Mouse (Mus musculus): ENCODE data around the gene Clcn7. TPM values are rescaled to one million over a fixed set of nuclear protein-coding genes. Genes with fewer than 3 reads are reported as not detected.

Gene Clcn7
- polyA plus RNA-seq, 1 experiment from 2014 or later: 34.3 TPM

DNA sequence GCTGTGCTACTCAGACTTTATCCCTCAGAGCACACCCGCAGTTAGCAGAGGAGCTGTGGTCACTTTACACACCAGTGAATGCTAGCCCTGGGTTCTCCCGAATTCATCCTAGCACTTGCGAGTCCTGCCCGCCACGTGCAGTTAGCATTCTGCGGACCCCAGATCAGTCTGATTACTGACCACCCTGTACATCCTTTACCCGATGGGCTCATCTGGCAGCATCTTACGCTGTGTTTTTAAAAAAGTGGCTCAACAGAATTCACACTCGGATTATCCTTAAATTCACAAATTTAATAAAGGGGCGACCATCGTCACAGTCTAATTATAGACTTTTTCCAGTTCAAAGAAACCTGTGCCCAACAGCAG, 54.6 kb downstream of the Clcn7 start:
- H3K4me3 ChIP-seq (replicated peaks; ENCODE audit: low read length): peak overlapping the region; percentile 91
- 5% methylated on average over 11 of the region's 11 CpGs for WGBS
- ATAC-seq: no peak
- peak overlapping the region; percentile 86 for H3K9ac ChIP-seq (replicated peaks; ENCODE audit: low read depth, low read length)
- no peaks in the 10 kb centered on the region for H3K27me3 ChIP-seq (replicated peaks; ENCODE audit: control insufficient read depth, insufficient read depth, low read length)
- H3K4me1 ChIP-seq (replicated peaks; ENCODE audit: control insufficient read depth, insufficient read depth, low read length): peaks cover 37% of the 10 kb centered on the region
- H3K27ac ChIP-seq (ENCODE audit: low read length): peak overlapping the region; percentile 67
- H3K36me3 ChIP-seq (ENCODE audit: control insufficient read depth, insufficient read depth): no peaks in the 10 kb centered on the region
- no peaks in the 10 kb centered on the region for H3K9me3 ChIP-seq (ENCODE audit: control insufficient read depth, low read length)
- H3K4me2 ChIP-seq (ENCODE audit: low read length): peak overlapping the region; percentile 94

DNA sequence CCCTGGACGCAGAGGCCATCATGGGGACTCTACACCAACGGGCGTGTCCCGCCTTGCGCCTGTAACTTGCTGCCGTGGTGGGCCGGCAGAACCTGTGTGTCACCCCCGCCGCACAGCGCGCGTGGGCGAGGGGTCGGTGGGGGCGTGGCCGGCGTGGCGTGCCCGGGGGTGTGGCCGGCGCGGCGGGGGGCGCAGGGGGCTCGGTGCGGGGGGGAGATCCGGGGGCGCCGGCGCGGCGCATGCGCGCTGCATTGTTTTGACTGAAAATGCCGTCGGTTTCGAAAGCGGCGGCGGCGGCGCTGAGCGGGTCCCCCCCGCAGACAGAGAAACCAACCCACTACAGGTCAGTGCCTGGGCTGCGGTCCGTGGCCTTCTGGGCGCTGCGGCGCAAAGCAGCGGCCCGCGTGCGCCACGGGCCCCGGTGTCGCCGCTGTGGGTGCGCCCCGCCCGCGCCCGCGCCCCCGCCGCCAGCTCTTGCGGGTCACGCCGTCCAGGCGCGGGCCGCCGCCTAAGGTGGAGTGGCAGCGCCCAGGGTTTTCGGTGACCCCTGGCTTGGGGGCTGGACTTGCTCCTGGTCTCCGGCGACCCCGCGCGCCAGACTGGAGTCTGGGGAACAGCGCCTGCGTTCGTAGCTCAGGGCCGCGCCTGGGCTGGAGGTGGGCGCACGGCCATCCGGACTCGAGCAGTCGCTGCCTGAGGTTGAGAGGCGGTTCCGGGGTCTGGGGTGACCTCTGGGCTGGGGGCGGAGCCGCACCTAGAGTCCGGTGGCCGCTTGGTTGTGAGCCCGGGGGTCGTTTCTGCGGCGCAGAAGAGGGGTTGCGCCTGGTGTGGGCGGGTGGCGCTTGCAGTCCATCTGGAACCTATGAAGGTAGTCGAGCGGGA, 55.2 kb downstream of the Clcn7 start, which contains the start of gene Unkl:
TSS of gene Unkl (plus strand) at position 248 of the 882 bp plus-strand sequence.
- H3K27ac ChIP-seq (ENCODE audit: low read length): peak within 1 kb of the TSS; percentile 70
- under 1% methylated on average over 77 of the region's 104 CpGs for WGBS
- peaks cover 36% of the 10 kb centered on the region for H3K4me1 ChIP-seq (replicated peaks; ENCODE audit: control insufficient read depth, insufficient read depth, low read length)
- ATAC-seq: peak; percentile 18
- H3K27me3 ChIP-seq (replicated peaks; ENCODE audit: control insufficient read depth, insufficient read depth, low read length): no peaks in the 10 kb centered on the region
- peak within 1 kb of the TSS; percentile 91 for H3K4me3 ChIP-seq (replicated peaks; ENCODE audit: low read length)
- H3K9me3 ChIP-seq (ENCODE audit: control insufficient read depth, low read length): no peaks in the 10 kb centered on the region
- no peaks in the 10 kb centered on the region for H3K36me3 ChIP-seq (ENCODE audit: control insufficient read depth, insufficient read depth)
- peak within 1 kb of the TSS; percentile 86 for H3K9ac ChIP-seq (replicated peaks; ENCODE audit: low read depth, low read length)
- peak within 1 kb of the TSS; percentile 94 for H3K4me2 ChIP-seq (ENCODE audit: low read length)

DNA sequence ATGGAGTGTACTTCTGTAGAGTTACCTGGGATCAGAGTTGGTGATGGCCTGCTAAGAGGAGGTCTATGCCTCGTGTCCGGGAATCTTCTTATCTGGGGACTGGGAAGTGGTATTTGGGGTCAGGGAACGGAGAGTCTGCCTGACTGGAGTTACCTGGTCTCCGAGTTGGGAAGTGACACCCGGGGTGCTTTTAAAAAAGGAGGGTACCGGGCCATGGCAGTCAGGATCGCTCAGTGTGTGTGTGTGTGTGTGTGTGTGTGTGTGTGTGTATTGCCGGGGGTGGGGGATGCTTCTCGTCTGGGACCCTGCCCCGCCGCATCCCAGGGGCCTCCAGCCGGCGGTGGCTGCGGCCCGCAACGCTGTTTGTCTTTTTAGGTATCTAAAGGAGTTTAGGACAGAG, 55.9 kb downstream of the Clcn7 start:
- 2% methylated on average over 16 of the region's 16 CpGs for WGBS
- Histone ChIP-seq H3K9ac (replicated peaks; ENCODE audit: low read depth, low read length) (peak overlapping the region; percentile 86), H3K27me3 (replicated peaks; ENCODE audit: control insufficient read depth, insufficient read depth, low read length) (no peaks in the 10 kb centered on the region), H3K4me1 (replicated peaks; ENCODE audit: control insufficient read depth, insufficient read depth, low read length) (peaks cover 32% of the 10 kb centered on the region), H3K9me3 (ENCODE audit: control insufficient read depth, low read length) (no peaks in the 10 kb centered on the region), H3K4me2 (ENCODE audit: low read length) (peak overlapping the region; percentile 94), H3K4me3 (replicated peaks; ENCODE audit: low read length) (peak overlapping the region; percentile 91), H3K27ac (ENCODE audit: low read length) (no peak overlapping the region), H3K36me3 (ENCODE audit: control insufficient read depth, insufficient read depth) (no peaks in the 10 kb centered on the region)
- ATAC-seq: no peak

DNA sequence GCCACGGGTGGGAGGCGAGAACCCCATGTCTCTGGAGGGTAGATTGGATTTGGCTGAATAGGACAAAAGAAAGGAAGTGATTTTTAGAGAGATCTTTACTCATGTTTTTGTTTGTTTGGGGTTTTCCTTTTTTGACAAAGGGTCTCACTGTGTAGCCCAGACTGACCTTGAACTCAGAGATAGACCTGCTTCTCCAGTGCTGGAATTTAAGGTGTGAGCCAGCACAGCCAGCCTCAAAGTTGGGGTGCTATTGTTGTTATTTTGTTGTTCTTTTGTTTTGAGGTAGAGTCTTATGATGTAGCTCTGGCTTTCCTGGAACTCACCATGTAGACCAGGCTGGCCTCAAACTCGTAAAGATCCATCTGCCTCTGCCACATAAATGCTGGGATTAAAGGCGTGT, 69.2 kb downstream of the Clcn7 start:
- H3K27ac ChIP-seq (ENCODE audit: low read length): no peak overlapping the region
- peaks cover 17% of the 10 kb centered on the region for H3K36me3 ChIP-seq (ENCODE audit: control insufficient read depth, insufficient read depth)
- no peak overlapping the region for H3K4me2 ChIP-seq (ENCODE audit: low read length)
- no peaks in the 10 kb centered on the region for H3K9me3 ChIP-seq (ENCODE audit: control insufficient read depth, low read length)
- H3K9ac ChIP-seq (replicated peaks; ENCODE audit: low read depth, low read length): no peak overlapping the region
- WGBS: 93% methylated on average over 4 of the region's 4 CpGs
- no peak for ATAC-seq
- no peak overlapping the region for H3K4me3 ChIP-seq (replicated peaks; ENCODE audit: low read length)
- no peaks in the 10 kb centered on the region for H3K4me1 ChIP-seq (replicated peaks; ENCODE audit: control insufficient read depth, insufficient read depth, low read length)
- no peaks in the 10 kb centered on the region for H3K27me3 ChIP-seq (replicated peaks; ENCODE audit: control insufficient read depth, insufficient read depth, low read length)

DNA sequence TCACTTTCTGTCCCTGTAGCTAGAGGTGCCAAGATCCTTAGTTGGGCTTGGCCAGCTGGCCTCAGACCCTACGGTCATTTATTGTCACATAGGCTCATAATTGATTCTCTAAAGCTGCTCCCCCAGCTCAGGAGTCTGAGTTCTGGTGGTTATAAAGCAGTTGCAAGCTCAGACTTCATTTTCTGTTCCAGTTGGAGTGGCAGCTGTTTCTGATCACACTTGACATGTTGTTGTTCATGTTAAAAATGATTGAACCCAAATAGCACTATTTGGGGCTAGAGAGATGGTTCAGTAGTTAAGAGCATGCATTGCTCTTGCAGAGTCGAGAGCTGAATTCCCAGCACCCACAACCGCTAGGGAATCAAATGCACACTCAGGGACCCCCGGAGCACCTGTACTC, 76.8 kb downstream of the Clcn7 start:
- Histone ChIP-seq H3K9me3 (ENCODE audit: control insufficient read depth, low read length) (no peaks in the 10 kb centered on the region), H3K27me3 (replicated peaks; ENCODE audit: control insufficient read depth, insufficient read depth, low read length) (no peaks in the 10 kb centered on the region), H3K4me1 (replicated peaks; ENCODE audit: control insufficient read depth, insufficient read depth, low read length) (no peaks in the 10 kb centered on the region), H3K9ac (replicated peaks; ENCODE audit: low read depth, low read length) (no peak overlapping the region), H3K27ac (ENCODE audit: low read length) (no peak overlapping the region), H3K36me3 (ENCODE audit: control insufficient read depth, insufficient read depth) (peaks cover 38% of the 10 kb centered on the region), H3K4me3 (replicated peaks; ENCODE audit: low read length) (no peak overlapping the region), H3K4me2 (ENCODE audit: low read length) (no peak overlapping the region)
- WGBS: 89% methylated on average over 4 of the region's 4 CpGs
- no peak for ATAC-seq

DNA sequence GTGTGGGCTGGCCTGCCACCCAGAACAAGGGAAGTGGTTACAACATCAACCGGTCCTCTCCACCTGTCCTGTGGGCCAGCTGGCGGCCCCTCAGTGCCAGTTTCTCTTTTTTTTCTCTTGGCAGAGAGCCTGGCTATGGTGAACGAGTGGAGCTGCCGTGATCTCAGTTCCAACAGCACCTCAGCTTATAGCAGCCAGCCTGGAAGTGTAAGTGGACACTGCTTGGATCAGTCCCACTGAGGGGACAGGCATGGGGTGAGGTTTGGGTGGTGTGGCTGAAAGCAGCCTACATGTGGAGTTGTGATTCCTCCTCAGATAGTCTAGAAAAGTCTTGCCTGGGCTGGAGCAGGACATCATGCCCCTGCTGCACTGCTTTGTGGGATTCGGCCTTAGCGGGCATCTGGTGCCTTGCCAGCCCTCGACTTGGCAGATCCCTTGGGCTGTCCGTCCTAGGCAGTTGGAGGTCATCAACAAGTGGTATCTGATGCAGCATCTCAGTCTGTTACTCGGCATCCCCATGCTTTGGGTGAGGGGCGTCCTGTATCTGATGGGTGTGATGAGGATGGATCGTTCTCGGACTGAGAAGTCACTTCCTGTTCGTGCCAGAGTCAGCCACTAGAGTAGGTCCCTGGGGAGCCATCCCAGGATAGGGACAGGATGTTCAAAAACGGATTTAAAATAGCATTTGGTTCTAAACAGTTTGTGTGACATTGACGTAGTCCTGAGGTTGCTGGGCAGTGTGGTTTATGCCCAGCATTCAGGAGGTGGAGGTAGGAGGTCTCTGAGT, 77.7 kb downstream of the Clcn7 start:
- 79% methylated on average over 15 of the region's 15 CpGs for WGBS
- peaks cover 43% of the 10 kb centered on the region for H3K36me3 ChIP-seq (ENCODE audit: control insufficient read depth, insufficient read depth)
- no peak overlapping the region for H3K4me2 ChIP-seq (ENCODE audit: low read length)
- no peak overlapping the region for H3K9ac ChIP-seq (replicated peaks; ENCODE audit: low read depth, low read length)
- ATAC-seq: no peak
- H3K27me3 ChIP-seq (replicated peaks; ENCODE audit: control insufficient read depth, insufficient read depth, low read length): no peaks in the 10 kb centered on the region
- no peak overlapping the region for H3K4me3 ChIP-seq (replicated peaks; ENCODE audit: low read length)
- H3K4me1 ChIP-seq (replicated peaks; ENCODE audit: control insufficient read depth, insufficient read depth, low read length): no peaks in the 10 kb centered on the region
- no peaks in the 10 kb centered on the region for H3K9me3 ChIP-seq (ENCODE audit: control insufficient read depth, low read length)
- H3K27ac ChIP-seq (ENCODE audit: low read length): no peak overlapping the region

DNA sequence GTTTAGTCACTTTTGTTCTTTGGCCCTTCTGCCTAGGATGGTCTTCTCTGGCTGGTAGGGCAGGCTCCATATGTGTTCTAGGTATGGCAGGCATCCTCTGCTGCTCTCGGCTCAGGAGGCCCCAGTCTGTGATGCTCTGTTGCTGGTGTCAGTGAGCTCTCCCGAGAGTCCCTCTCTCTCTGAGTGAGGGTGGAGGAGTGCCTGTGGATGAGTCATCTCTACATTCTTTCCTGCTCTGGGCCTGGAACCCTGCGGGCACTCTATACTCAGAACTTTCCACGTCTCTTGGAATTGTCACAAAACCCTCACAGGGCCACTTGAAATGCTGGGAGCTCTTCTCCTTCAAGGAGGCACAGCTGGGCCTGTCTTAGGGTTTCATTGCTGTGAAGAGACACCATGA, 78.5 kb downstream of the Clcn7 start:
- Histone ChIP-seq H3K36me3 (ENCODE audit: control insufficient read depth, insufficient read depth) (peaks cover 43% of the 10 kb centered on the region), H3K9me3 (ENCODE audit: control insufficient read depth, low read length) (no peaks in the 10 kb centered on the region), H3K27me3 (replicated peaks; ENCODE audit: control insufficient read depth, insufficient read depth, low read length) (no peaks in the 10 kb centered on the region), H3K27ac (ENCODE audit: low read length) (no peak overlapping the region), H3K4me1 (replicated peaks; ENCODE audit: control insufficient read depth, insufficient read depth, low read length) (no peaks in the 10 kb centered on the region), H3K4me3 (replicated peaks; ENCODE audit: low read length) (no peak overlapping the region), H3K4me2 (ENCODE audit: low read length) (no peak overlapping the region), H3K9ac (replicated peaks; ENCODE audit: low read depth, low read length) (no peak overlapping the region)
- WGBS: 90% methylated on average over 4 of the region's 4 CpGs
- no peak for ATAC-seq

Other genes with a start within 250 kb of the Clcn7 start
- gene Nubp2, start 247.0 kb upstream of the Clcn7 start, polyA plus RNA-seq (2015; fragmentation: Nextera tagmentation; extraction: Ambion mirVana): 66.8 and 71.1 TPM in 2 replicates
- 82.1 and 86.8 TPM in 2 replicates for gene Spsb3, start 246.7 kb upstream of the Clcn7 start, polyA plus RNA-seq (2015; fragmentation: Nextera tagmentation; extraction: Ambion mirVana)
- gene Eme2, start 238.3 kb upstream of the Clcn7 start, polyA plus RNA-seq (2015; fragmentation: Nextera tagmentation; extraction: Ambion mirVana): 32.4 and 35.7 TPM in 2 replicates
- gene Mrps34, start 238.3 kb upstream of the Clcn7 start, polyA plus RNA-seq (2015; fragmentation: Nextera tagmentation; extraction: Ambion mirVana): 72.3 and 79.8 TPM in 2 replicates
- 63.4 and 76.1 TPM in 2 replicates for gene Nme3, start 236.9 kb upstream of the Clcn7 start, polyA plus RNA-seq (2015; fragmentation: Nextera tagmentation; extraction: Ambion mirVana)
- 100 and 114 TPM in 2 replicates for gene Mapk8ip3, start 196.4 kb upstream of the Clcn7 start, polyA plus RNA-seq (2015; fragmentation: Nextera tagmentation; extraction: Ambion mirVana)
- 95.4 and 99.1 TPM in 2 replicates for gene Jpt2, start 172.7 kb upstream of the Clcn7 start, polyA plus RNA-seq (2015; fragmentation: Nextera tagmentation; extraction: Ambion mirVana)
- 5.9 and 6.8 TPM in 2 replicates for gene Cramp1l, start 117.6 kb upstream of the Clcn7 start, polyA plus RNA-seq (2015; fragmentation: Nextera tagmentation; extraction: Ambion mirVana)
- gene Ift140, start 117.3 kb upstream of the Clcn7 start, polyA plus RNA-seq (2015; fragmentation: Nextera tagmentation; extraction: Ambion mirVana): 26.6 and 28.4 TPM in 2 replicates
- gene Tmem204, start 49.8 kb upstream of the Clcn7 start, polyA plus RNA-seq (2015; fragmentation: Nextera tagmentation; extraction: Ambion mirVana): 12.0 and 12.5 TPM in 2 replicates
- 47.0 and 62.9 TPM in 2 replicates for gene Telo2, start 17.4 kb upstream of the Clcn7 start, polyA plus RNA-seq (2015; fragmentation: Nextera tagmentation; extraction: Ambion mirVana)
- gene Ptx4, start 12.6 kb upstream of the Clcn7 start, polyA plus RNA-seq (2015; fragmentation: Nextera tagmentation; extraction: Ambion mirVana): not detected in 2 replicates
- not detected in 2 replicates for gene Ccdc154, start 29.1 kb downstream of the Clcn7 start, polyA plus RNA-seq (2015; fragmentation: Nextera tagmentation; extraction: Ambion mirVana)
- not detected in 2 replicates for gene Gm38655, start 42.1 kb downstream of the Clcn7 start, polyA plus RNA-seq (2015; fragmentation: Nextera tagmentation; extraction: Ambion mirVana)
- gene BC003965, start 51.2 kb downstream of the Clcn7 start, polyA plus RNA-seq (2015; fragmentation: Nextera tagmentation; extraction: Ambion mirVana): 37.2 and 38.4 TPM in 2 replicates
- 15.0 and 15.2 TPM in 2 replicates for gene Unkl, start 55.0 kb downstream of the Clcn7 start, polyA plus RNA-seq (2015; fragmentation: Nextera tagmentation; extraction: Ambion mirVana)
- 83.8 and 99.9 TPM in 2 replicates for gene Gnptg, start 106.7 kb downstream of the Clcn7 start, polyA plus RNA-seq (2015; fragmentation: Nextera tagmentation; extraction: Ambion mirVana)
- 62.2 and 62.9 TPM in 2 replicates for gene Tsr3, start 106.8 kb downstream of the Clcn7 start, polyA plus RNA-seq (2015; fragmentation: Nextera tagmentation; extraction: Ambion mirVana)
- gene Baiap3, start 123.0 kb downstream of the Clcn7 start, polyA plus RNA-seq (2015; fragmentation: Nextera tagmentation; extraction: Ambion mirVana): 7.9 and 22.5 TPM in 2 replicates
- gene Ube2i, start 141.2 kb downstream of the Clcn7 start, polyA plus RNA-seq (2015; fragmentation: Nextera tagmentation; extraction: Ambion mirVana): 635 and 668 TPM in 2 replicates
- gene Prss34, start 165.0 kb downstream of the Clcn7 start, polyA plus RNA-seq (2015; fragmentation: Nextera tagmentation; extraction: Ambion mirVana): not detected in 2 replicates
- gene Prss28, start 175.3 kb downstream of the Clcn7 start, polyA plus RNA-seq (2015; fragmentation: Nextera tagmentation; extraction: Ambion mirVana): not detected in 2 replicates
- not detected in 2 replicates for gene Prss29, start 185.3 kb downstream of the Clcn7 start, polyA plus RNA-seq (2015; fragmentation: Nextera tagmentation; extraction: Ambion mirVana)
- gene Tpsab1, start 212.2 kb downstream of the Clcn7 start, polyA plus RNA-seq (2015; fragmentation: Nextera tagmentation; extraction: Ambion mirVana): not detected in 2 replicates
- 0.39 TPM in 1 of 2 replicates, not detected in the other for gene Tpsb2, start 232.9 kb downstream of the Clcn7 start, polyA plus RNA-seq (2015; fragmentation: Nextera tagmentation; extraction: Ambion mirVana)
- 0.36 TPM in 1 of 2 replicates, not detected in the other for gene Tpsg1, start 235.9 kb downstream of the Clcn7 start, polyA plus RNA-seq (2015; fragmentation: Nextera tagmentation; extraction: Ambion mirVana)